Mouse (Mus musculus): ENCODE results near the gene Add2.

The Add2 gene

DNA sequence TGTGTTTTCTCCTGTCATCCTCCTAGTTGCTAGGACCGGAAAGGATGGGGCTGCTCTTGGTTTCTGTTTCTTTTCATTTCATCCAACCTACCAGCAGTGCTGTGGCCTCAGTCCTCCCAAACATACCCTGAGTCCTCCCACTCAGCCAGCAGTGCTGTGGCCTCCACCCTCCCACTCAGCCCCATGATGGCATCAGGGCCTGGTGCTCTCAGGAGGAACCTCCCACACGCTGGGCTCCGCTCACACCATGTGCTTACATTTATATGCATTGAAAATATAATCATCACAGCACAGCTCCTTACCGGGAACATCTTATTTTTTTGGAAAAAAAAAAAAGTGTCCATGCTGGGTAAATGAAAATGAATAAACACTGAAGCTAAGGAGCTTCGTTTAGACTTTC is 20.0 kb downstream of the Add2 start:
- CTCF ChIA-PET: no interaction called here

GRCm38 (mm10) chr6:86050586-86051268 is 22.2 kb downstream of the Add2 start:
- CTCF ChIA-PET: no interaction called here

GRCm38 (mm10) chr6:86052032-86052459 is 23.6 kb downstream of the Add2 start:
- CTCF ChIA-PET: no interaction called here

- CTCF ChIA-PET: no interaction called here
Measured at GRCm38 (mm10) chr6:86052556-86052955, 24.1 kb downstream of the Add2 start.

DNA sequence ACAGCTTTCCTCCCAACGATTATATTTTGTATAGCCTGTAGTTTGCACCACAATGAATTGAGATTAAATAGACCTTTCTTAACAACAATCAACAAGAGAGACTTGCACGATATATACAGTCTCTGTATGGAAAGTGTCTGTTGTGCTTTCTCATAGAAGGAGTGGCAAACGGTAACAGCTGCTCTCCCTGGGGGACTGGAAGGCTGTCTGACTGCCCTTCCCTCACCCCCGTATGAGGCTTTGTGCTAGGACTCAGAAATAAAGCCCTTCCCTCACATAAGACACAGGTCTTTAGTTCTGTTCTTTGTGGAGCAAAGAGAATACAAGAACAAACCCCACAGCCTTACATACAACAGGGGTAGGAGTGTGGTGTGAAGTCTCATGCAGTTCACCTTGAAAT is 24.6 kb downstream of the Add2 start:
- CTCF ChIA-PET: no interaction called here

DNA sequence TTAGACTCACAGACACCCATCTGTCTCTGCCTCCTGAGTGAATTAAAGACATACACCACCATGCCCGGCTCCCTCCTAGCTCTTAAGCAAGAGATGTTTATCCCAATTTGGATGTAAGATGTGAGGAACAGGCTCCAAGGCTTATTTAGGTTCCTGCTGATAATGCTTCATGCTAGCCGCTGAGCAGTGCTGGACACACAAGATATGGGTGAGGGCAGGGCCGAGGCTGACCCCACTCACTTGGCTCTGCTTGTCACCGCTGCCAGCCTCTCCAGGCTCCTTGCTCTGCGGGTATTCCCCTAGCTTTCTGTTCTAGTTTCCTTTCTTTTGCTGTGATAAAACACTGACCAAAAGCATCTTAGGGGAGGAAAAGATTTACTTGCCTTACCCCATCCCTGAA is 25.1 kb downstream of the Add2 start:
- CTCF ChIA-PET: no interaction called here

GRCm38 (mm10) chr6:86058475-86058874 is 30.0 kb downstream of the Add2 start:
- CTCF ChIA-PET: no interaction called here

DNA sequence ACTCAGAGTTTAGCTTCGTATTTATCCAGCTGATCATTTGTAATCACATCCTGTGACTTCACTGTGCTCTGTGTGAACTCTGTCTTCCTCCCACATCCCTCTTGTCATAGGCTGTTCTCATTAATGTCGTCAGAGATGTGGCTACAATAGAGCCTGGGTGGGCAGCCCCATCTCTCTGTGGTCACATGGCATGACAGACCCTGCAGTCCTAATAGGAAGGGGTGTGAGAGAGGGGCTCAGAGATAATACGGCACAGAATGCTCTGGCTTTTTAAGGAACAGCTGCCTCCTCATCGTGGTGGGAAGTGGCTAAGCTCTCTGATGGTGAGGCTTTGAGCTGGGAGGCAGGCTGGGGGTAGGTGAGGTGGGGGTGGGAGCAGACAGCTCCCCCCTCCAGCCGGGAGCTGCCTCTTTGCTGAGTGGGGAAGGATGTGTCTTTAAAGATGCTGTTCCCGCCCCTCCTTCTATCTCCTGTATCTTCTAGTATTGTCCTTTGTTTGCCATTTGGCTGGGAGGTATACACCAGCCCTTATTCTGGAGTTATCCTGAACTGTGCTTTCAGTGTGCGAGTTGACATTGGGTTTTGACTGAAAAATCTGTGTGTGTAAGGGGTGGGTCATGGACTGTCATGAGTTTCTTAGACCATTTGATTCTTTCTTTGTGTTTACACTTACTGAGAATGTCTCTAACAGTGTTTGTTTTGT is 30.8 kb downstream of the Add2 start:
- CTCF ChIA-PET: no interaction called here

- CTCF ChIA-PET: no interaction called here
Measured at GRCm38 (mm10) chr6:86060170-86060569, 31.7 kb downstream of the Add2 start.

DNA sequence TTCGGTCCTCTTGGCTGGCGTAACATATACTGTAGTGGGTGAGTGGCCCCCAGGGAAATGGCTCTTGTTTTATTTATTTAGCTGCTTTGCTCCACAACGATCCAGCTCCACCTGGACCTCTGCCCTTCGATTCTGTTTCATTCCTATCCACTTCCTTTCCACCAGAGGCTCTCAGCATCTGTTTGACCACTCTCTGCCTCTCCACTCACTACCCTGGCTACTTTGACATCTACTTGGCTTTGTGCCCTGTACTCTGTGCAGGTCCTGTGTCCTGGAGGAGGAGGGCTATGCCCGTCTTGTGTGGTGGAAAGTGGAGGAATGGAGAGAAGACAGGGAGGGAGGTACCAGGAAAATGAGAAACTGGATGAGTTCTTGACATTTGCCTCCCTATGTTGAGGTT is 33.7 kb downstream of the Add2 start:
- CTCF ChIA-PET: no interaction called here

DNA sequence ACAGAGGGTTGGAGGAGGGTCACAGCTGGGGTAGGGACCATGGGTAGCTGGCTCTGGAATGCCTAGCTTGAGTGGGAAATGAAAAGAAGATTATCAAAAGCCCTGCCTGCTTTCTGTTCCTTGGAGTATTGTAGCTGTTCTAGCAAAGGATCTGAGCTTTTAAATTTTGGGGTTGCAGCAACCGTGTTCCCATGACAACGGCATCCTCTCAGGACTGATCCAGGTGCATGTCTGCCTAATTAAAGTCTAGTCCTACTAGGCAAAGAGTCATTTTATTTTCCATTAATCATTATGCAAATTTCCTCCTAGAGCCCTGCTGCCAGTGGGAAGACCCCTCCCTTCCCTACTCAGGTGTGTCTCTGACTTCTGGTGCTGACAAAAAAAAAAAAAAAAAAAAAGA is 34.2 kb downstream of the Add2 start:
- CTCF ChIA-PET: no interaction called here

- CTCF ChIA-PET: no interaction called here
Measured at GRCm38 (mm10) chr6:86064318-86065016, 36.0 kb downstream of the Add2 start.

DNA sequence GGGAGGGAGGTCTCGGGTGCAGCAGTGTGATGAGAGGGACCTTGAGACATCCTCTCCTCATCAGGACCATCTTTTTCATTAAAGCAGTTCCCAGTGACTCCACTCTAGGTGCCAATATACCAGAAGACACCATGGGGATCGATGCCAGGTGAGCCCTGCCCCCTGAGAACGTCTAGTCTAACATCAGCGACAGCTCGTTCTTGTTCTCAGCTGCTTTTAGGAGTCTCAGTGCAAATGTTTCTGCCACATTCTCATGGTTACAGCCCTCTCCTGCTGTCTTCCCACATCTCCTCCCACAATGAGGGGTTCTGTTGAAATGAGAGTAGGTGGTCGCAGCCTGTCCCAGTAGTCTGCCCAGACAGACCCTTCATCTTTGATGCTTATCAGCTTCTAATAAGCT is 38.2 kb downstream of the Add2 start:
- CTCF ChIA-PET: no interaction called here

DNA sequence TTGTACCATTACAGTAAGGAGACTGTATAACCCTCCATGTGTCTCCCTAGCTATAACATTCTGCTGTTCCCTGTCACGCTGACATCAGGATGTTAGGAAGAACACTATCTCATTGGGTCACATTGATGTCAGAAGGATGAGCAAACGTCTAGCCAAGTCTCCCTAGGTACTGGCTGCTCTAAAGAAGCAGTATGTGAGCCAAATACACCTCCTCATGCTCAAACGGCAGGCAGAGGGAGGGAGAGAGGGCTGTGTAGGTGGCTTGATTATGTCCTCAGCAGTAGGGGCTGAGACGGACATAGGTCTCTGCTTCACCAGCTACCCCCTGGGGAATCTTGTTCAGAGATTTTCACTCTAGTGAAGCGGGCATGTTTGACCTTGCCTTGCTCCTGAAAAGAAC is 38.7 kb downstream of the Add2 start:
- CTCF ChIA-PET: no interaction called here

GRCm38 (mm10) chr6:86069009-86069408 is 40.5 kb downstream of the Add2 start:
- CTCF ChIA-PET: no interaction called here

GRCm38 (mm10) chr6:86069856-86070255 is 41.4 kb downstream of the Add2 start:
- CTCF ChIA-PET: no interaction called here

DNA sequence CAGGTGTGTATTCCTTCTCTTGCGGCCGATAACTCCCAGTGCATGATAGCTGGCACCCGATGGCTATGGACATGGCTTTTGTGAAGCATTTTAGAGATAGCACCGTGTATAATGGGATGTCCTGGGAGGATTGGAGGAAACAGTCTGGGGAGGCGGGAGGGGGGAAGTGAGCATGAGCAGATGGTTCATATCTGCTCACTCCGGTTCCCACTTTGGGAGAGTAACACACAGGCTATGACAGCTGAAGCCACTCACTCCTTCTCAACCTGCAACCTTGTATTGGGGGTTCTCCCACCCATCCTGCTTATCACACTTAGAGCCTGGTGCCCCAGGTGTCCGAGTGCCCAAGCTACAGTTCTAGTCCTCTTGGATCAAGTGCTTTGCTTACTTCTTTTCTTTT is 41.8 kb downstream of the Add2 start:
- CTCF ChIA-PET: no interaction called here

DNA sequence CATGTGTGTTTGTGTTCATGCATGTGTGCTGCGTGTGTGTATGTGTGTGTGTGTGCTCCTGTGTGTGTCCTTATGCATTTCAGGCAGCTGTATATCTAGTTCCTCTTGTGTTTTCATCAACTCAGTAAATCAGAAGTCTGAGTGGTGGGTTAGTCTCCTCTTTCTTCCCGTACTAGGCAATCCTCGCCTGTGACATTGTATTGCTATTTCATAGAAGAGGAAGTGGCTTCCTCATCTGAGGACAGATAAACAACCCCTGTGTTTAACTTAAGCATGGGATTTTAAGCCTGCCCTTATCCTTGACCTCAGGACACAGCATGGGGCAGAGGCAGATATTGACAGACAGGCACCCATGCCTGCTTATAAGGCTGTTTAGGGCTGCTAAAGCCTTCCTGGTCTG is 45.4 kb downstream of the Add2 start:
- CTCF ChIA-PET: no interaction called here

GRCm38 (mm10) chr6:86074538-86075204 is 46.2 kb downstream of the Add2 start:
- CTCF ChIA-PET: no interaction called here

DNA sequence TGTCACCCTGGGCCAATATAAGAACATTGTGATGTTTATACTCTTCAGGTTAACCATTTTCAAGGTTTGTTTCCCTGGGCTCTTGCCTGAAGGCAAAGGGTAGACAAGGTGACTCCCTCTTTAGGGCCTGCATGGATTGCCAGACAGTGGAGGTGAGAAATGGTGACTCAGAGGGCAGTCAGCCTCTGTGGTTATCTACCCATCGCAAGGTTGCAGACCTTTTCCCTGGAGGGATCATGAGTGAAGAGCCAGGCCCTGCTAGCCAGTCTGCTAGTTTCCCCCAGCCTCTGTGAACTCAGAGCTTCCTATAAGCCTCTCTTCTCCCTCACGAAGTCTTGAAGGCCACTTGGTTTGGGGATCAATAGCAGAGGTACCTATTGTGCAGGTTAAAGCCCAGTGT is 48.0 kb downstream of the Add2 start:
- CTCF ChIA-PET: no interaction called here

GRCm38 (mm10) chr6:86077880-86078279 is 49.4 kb downstream of the Add2 start:
- CTCF ChIA-PET: no interaction called here

DNA sequence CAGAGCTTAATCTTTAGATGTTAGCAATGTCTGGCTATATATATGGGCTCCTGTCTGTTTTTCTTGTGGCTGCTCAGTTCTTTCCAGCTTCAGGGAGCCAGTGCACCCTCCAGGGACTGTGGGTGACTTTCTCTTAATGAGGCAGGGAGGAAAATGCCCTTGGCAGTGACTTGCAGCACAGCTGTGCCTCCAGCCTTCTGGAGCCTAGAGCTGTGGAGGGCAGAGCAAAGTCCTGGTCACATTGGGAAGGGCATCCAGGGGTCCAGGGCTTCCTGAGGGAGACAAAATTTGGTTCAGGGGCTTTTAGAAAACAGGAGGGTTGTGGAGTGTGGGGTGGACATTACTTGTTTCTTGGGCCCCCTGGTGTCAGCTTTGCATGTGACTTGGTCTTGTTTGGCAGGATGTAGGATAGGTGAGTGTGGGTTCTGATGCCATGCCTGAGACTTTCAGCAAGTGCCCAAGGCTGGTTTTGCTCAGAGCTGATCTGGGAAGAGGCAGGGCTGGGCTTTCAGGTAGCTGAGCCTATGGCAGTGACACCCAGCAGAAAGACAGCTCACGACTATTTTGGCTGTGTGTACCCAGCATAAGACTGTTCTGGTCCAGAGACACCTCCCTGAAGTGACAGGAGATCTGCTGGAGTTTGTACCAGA is 50.0 kb downstream of the Add2 start:
- CTCF ChIA-PET: no interaction called here
